Mouse (Mus musculus) embryonic facial prominence, embryonic 10.5 days (tissue): ENCODE data around the gene Lrmda. TPM values are rescaled to one million over a fixed set of nuclear protein-coding genes. Genes with fewer than 3 reads are reported as not detected.
A peak's percentile ranks its signal among the peaks of the same experiment; 100 is the strongest.

Experiments
- DNase-seq: peaks from one replicate; pipeline ENCODE4 v3.0.0-alpha.2; 2017; ENCODE audit warnings: low spot score
- H3K27ac ChIP-seq: fragments of 300-500 bp; sonication (generic); replicated peaks from 2 replicates; pipeline ENCODE4 v1.5.1; 2016; ENCODE audit warnings: mild to moderate bottlenecking
- H3K27me3 ChIP-seq: fragments of 300-500 bp; sonication (generic); replicated peaks from 2 replicates; pipeline ENCODE4 v1.6.1; 2016; ENCODE audit warnings: low read depth, mild to moderate bottlenecking; ENCODE audit not compliant: poor library complexity, severe bottlenecking
- H3K36me3 ChIP-seq: fragments of 300-500 bp; sonication (generic); replicated peaks from 2 replicates; pipeline ENCODE4 v1.6.1; 2016; ENCODE audit warnings: mild to moderate bottlenecking, moderate library complexity
- H3K4me1 ChIP-seq: fragments of 300-500 bp; sonication (generic); 2 replicates; pipeline ENCODE4 v1.6.1; 2016
- H3K4me3 ChIP-seq: fragments of 300-500 bp; sonication (generic); 2 replicates; pipeline ENCODE4 v1.5.1; 2016; ENCODE audit warnings: mild to moderate bottlenecking, moderate library complexity
- H3K9me3 ChIP-seq: fragments of 300-500 bp; sonication (generic); 2 replicates; pipeline ENCODE4 v1.6.1; 2016; ENCODE audit warnings: mild to moderate bottlenecking
- WGBS: fragments of 180-500 bp; shearing (Covaris S2); methylation state at CpG from one replicate; pipeline ENCODE4 v1.1.7; 2016; 5-methylcytosine and 5-hydroxymethylcytosine counted together
- polyA plus RNA-seq: library from polyadenylated mRNA; unstranded; fragments of >200 nt; fragmentation: Nextera tagmentation; extraction: Ambion mirVana; gene quantifications from 2 replicates; pipeline ENCODE4 v1.2.1, GENCODE M21; 2016

The Lrmda gene
- polyA plus RNA-seq, 1 experiment from 2014 or later = 0.88 TPM

- Histone ChIP-seq H3K4me1 (peaks cover 51% of the 10 kb centered on the region), H3K27ac (0 out of 2 replicates have a peak overlapping the region, but pooled peaks have one; percentile 19), H3K9me3 (peaks cover 19% of the 10 kb centered on the region), H3K36me3 (no peaks in the 10 kb centered on the region), H3K4me3 (no peak overlapping the region), H3K27me3 (0 out of 2 replicates have a peak, but pooled peaks cover 7% of the 10 kb centered on the region)
- DNase-seq = no peak
- 79% methylated on average over 4 of the region's 4 CpGs for WGBS
Measured at GRCm38 (mm10) chr14:22091306-22091705, 71.8 kb downstream of the Lrmda start.

- H3K4me3 ChIP-seq = no peak overlapping the region
- peaks cover 12% of the 10 kb centered on the region for H3K9me3 ChIP-seq
- 57% methylated on average over 8 of the region's 8 CpGs for WGBS
- no peak overlapping the region for H3K27ac ChIP-seq
- H3K27me3 ChIP-seq = 0 out of 2 replicates have a peak, but pooled peaks cover 7% of the 10 kb centered on the region
- DNase-seq = no peak
- peaks cover 51% of the 10 kb centered on the region for H3K4me1 ChIP-seq
- no peaks in the 10 kb centered on the region for H3K36me3 ChIP-seq
Measured at GRCm38 (mm10) chr14:22093124-22093523, 73.6 kb downstream of the Lrmda start.

GRCm38 (mm10) chr14:22101961-22102805 is 82.7 kb downstream of the Lrmda start:
- 0 out of 2 replicates have a peak, but pooled peaks cover 5% of the 10 kb centered on the region for H3K4me1 ChIP-seq
- no peak overlapping the region for H3K4me3 ChIP-seq
- DNase-seq = no peak
- 0 out of 2 replicates have a peak, but pooled peaks cover 4% of the 10 kb centered on the region for H3K9me3 ChIP-seq
- 87% methylated on average over 14 of the region's 14 CpGs for WGBS
- H3K27ac ChIP-seq = no peak overlapping the region
- H3K36me3 ChIP-seq = no peaks in the 10 kb centered on the region
- H3K27me3 ChIP-seq = peaks cover 30% of the 10 kb centered on the region

- Histone ChIP-seq H3K27me3 (peaks cover 66% of the 10 kb centered on the region), H3K27ac (no peak overlapping the region), H3K36me3 (no peaks in the 10 kb centered on the region), H3K4me1 (peaks cover 22% of the 10 kb centered on the region), H3K4me3 (no peak overlapping the region), H3K9me3 (no peaks in the 10 kb centered on the region)
- WGBS = 83% methylated on average over 4 of the region's 4 CpGs
- no peak for DNase-seq
Measured at GRCm38 (mm10) chr14:22105855-22106254, 86.3 kb downstream of the Lrmda start.

GRCm38 (mm10) chr14:22106777-22107176 is 87.3 kb downstream of the Lrmda start:
- no peak for DNase-seq
- peaks cover 70% of the 10 kb centered on the region for H3K27me3 ChIP-seq
- 69% methylated on average over 3 of the region's 3 CpGs for WGBS

GRCm38 (mm10) chr14:22109423-22109822 is 89.9 kb downstream of the Lrmda start:
- H3K27ac ChIP-seq = 0 out of 2 replicates have a peak overlapping the region, but pooled peaks have one; percentile 2
- 75% methylated on average over 4 of the region's 4 CpGs for WGBS
- H3K4me3 ChIP-seq = no peak overlapping the region
- no peak for DNase-seq
- peaks cover 66% of the 10 kb centered on the region for H3K27me3 ChIP-seq
- H3K4me1 ChIP-seq = peaks cover 37% of the 10 kb centered on the region
- no peaks in the 10 kb centered on the region for H3K9me3 ChIP-seq
- H3K36me3 ChIP-seq = no peaks in the 10 kb centered on the region

More at GRCm38 (mm10) chr14:22106777-22107176, 87.3 kb downstream of the Lrmda start:
- no peaks in the 10 kb centered on the region for H3K36me3 ChIP-seq
- no peak overlapping the region for H3K4me3 ChIP-seq
- no peaks in the 10 kb centered on the region for H3K9me3 ChIP-seq
- H3K4me1 ChIP-seq = peaks cover 22% of the 10 kb centered on the region
- H3K27ac ChIP-seq = no peak overlapping the region

GRCm38 (mm10) chr14:22113463-22114361 is 94.2 kb downstream of the Lrmda start:
- WGBS = 11% methylated on average over 8 of the region's 8 CpGs
- DNase-seq = peak; percentile 33
- Histone ChIP-seq H3K36me3 (no peaks in the 10 kb centered on the region), H3K4me3 (no peak overlapping the region), H3K9me3 (no peaks in the 10 kb centered on the region), H3K27me3 (peaks cover 55% of the 10 kb centered on the region), H3K4me1 (peaks cover 59% of the 10 kb centered on the region), H3K27ac (peak overlapping the region; percentile 35; the same call in 1 of the 2 replicates)

GRCm38 (mm10) chr14:22114651-22115351 is 95.3 kb downstream of the Lrmda start:
- Histone ChIP-seq H3K9me3 (no peaks in the 10 kb centered on the region), H3K27me3 (peaks cover 52% of the 10 kb centered on the region), H3K27ac (peak overlapping the region; percentile 60), H3K4me3 (no peak overlapping the region), H3K36me3 (no peaks in the 10 kb centered on the region), H3K4me1 (peaks cover 59% of the 10 kb centered on the region)
- DNase-seq = peak; percentile 85
- WGBS = 16% methylated on average over 18 of the region's 18 CpGs

GRCm38 (mm10) chr14:22118096-22118495 is 98.6 kb downstream of the Lrmda start:
- peaks cover 32% of the 10 kb centered on the region for H3K27me3 ChIP-seq
- H3K36me3 ChIP-seq = no peaks in the 10 kb centered on the region

GRCm38 (mm10) chr14:22118512-22118911 is 99.0 kb downstream of the Lrmda start:
- Histone ChIP-seq H3K36me3 (no peaks in the 10 kb centered on the region), H3K4me1 (peaks cover 40% of the 10 kb centered on the region), H3K27me3 (peaks cover 36% of the 10 kb centered on the region), H3K4me3 (no peak overlapping the region), H3K9me3 (no peaks in the 10 kb centered on the region), H3K27ac (no peak overlapping the region)
- 44% methylated on average over 4 of the region's 4 CpGs for WGBS
- DNase-seq = no peak

More at GRCm38 (mm10) chr14:22118096-22118495, 98.6 kb downstream of the Lrmda start:
- DNase-seq = no peak
- no peaks in the 10 kb centered on the region for H3K9me3 ChIP-seq
- H3K4me1 ChIP-seq = peaks cover 44% of the 10 kb centered on the region
- 71% methylated on average over 6 of the region's 6 CpGs for WGBS
- H3K4me3 ChIP-seq = no peak overlapping the region
- no peak overlapping the region for H3K27ac ChIP-seq

GRCm38 (mm10) chr14:22126276-22126675 is 106.8 kb downstream of the Lrmda start:
- 65% methylated on average over 4 of the region's 4 CpGs for WGBS
- Histone ChIP-seq H3K27ac (no peak overlapping the region), H3K4me3 (no peak overlapping the region), H3K36me3 (no peaks in the 10 kb centered on the region), H3K27me3 (peaks cover 23% of the 10 kb centered on the region), H3K9me3 (no peaks in the 10 kb centered on the region), H3K4me1 (0 out of 2 replicates have a peak, but pooled peaks cover 2% of the 10 kb centered on the region)
- DNase-seq = no peak

GRCm38 (mm10) chr14:22126859-22127258 is 107.3 kb downstream of the Lrmda start:
- Histone ChIP-seq H3K27me3 (peaks cover 23% of the 10 kb centered on the region), H3K27ac (no peak overlapping the region), H3K9me3 (no peaks in the 10 kb centered on the region), H3K4me1 (0 out of 2 replicates have a peak, but pooled peaks cover 2% of the 10 kb centered on the region), H3K36me3 (no peaks in the 10 kb centered on the region), H3K4me3 (no peak overlapping the region)
- DNase-seq = no peak
- WGBS = 89% methylated on average over 6 of the region's 6 CpGs
